Mouse (Mus musculus) testis, adult 2 months (tissue): ENCODE data around the gene Nfatc2. TPM values are rescaled to one million over a fixed set of nuclear protein-coding genes. Genes with fewer than 3 reads are reported as not detected.

Source experiments
- H3K27ac ChIP-seq: fragments of 200-500 bp; 2 replicates; pipeline ENCODE4 v1.5.1; 2012; ENCODE audit warnings: low read depth, low read length; ENCODE audit not compliant: control insufficient read depth, insufficient read depth
- H3K27me3 ChIP-seq: fragments of 200-500 bp; 2 replicates; pipeline ENCODE4 v1.6.1; 2012; ENCODE audit warnings: mild to moderate bottlenecking, low read length, moderate library complexity; ENCODE audit not compliant: control insufficient read depth, insufficient read depth
- H3K36me3 ChIP-seq: fragments of 200-500 bp; 2 replicates; pipeline ENCODE4 v1.6.1; 2012; ENCODE audit warnings: mild to moderate bottlenecking, low read length; ENCODE audit not compliant: control insufficient read depth, insufficient read depth
- H3K4me1 ChIP-seq: fragments of 200-500 bp; 2 replicates; pipeline ENCODE4 v1.6.1; 2012; ENCODE audit warnings: low read length; ENCODE audit not compliant: control insufficient read depth, insufficient read depth
- H3K4me3 ChIP-seq: fragments of 200-500 bp; 2 replicates; pipeline ENCODE4 v1.5.1; 2012; ENCODE audit warnings: low read depth, mild to moderate bottlenecking, low read length, moderate library complexity, mixed read lengths; ENCODE audit not compliant: control insufficient read depth
- CTCF ChIP-seq: fragments of 200-500 bp; IDR thresholded peaks from 2 replicates; pipeline ENCODE4 v1.5.1; 2012; ENCODE audit warnings: low read depth, mild to moderate bottlenecking, inconsistent platforms, low read length, moderate library complexity; ENCODE audit not compliant: control insufficient read depth, insufficient read depth, insufficient replicate concordance
- POLR2A ChIP-seq: fragments of 200-500 bp; IDR thresholded peaks from 2 replicates; pipeline ENCODE4 v1.6.1; 2012; ENCODE audit warnings: low read depth, mild to moderate bottlenecking, inconsistent platforms, low read length, moderate library complexity; ENCODE audit not compliant: control insufficient read depth
- polyA plus RNA-seq: library from polyadenylated mRNA; depleted of rRNA; stranded (reverse); fragments of >200 nt; gene quantifications from 2 replicates; pipeline ENCODE4 v1.2.3, GENCODE M21; 2012

The Nfatc2 gene
- polyA plus RNA-seq, 1 experiment: 2.1 TPM

- H3K36me3 ChIP-seq: no peaks in the 10 kb centered on the region
- no peak for TF ChIP-seq CTCF
- TF ChIP-seq POLR2A: no peak
- H3K27ac ChIP-seq: no peak overlapping the region
- no peak overlapping the region for H3K4me3 ChIP-seq
- no peaks in the 10 kb centered on the region for H3K27me3 ChIP-seq
- peaks cover 15% of the 10 kb centered on the region for H3K4me1 ChIP-seq
These were observed 16.8 kb upstream of the Nfatc2 start for GRCm38 (mm10) chr2:168618205-168618717.

GRCm38 (mm10) chr2:168615160-168615559 lies 13.7 kb upstream of the Nfatc2 start:
- TF ChIP-seq POLR2A: no peak
- TF ChIP-seq CTCF: no peak
- H3K27ac ChIP-seq: no peak overlapping the region
- no peaks in the 10 kb centered on the region for H3K36me3 ChIP-seq
- H3K4me3 ChIP-seq: no peak overlapping the region
- H3K27me3 ChIP-seq: no peaks in the 10 kb centered on the region
- peaks cover 13% of the 10 kb centered on the region for H3K4me1 ChIP-seq

- TF ChIP-seq CTCF (no peak), POLR2A (no peak)
- H3K27ac ChIP-seq: no peak overlapping the region
- H3K4me1 ChIP-seq: peaks cover 13% of the 10 kb centered on the region
These were observed 12.9 kb upstream of the Nfatc2 start for GRCm38 (mm10) chr2:168614170-168614872.

GRCm38 (mm10) chr2:168613092-168613880 lies 11.8 kb upstream of the Nfatc2 start:
- no peaks in the 10 kb centered on the region for H3K27me3 ChIP-seq
- H3K36me3 ChIP-seq: no peaks in the 10 kb centered on the region
- no peak for TF ChIP-seq CTCF
- TF ChIP-seq POLR2A: no peak
- H3K4me1 ChIP-seq: peaks cover 13% of the 10 kb centered on the region
- no peak overlapping the region for H3K27ac ChIP-seq
- no peak overlapping the region; the same call in 1 of the 2 replicates for H3K4me3 ChIP-seq

More at GRCm38 (mm10) chr2:168614170-168614872, 12.9 kb upstream of the Nfatc2 start:
- Histone ChIP-seq H3K27me3 (no peaks in the 10 kb centered on the region), H3K36me3 (no peaks in the 10 kb centered on the region), H3K4me3 (peak overlapping the region; percentile 43)

- peaks cover 13% of the 10 kb centered on the region for H3K4me1 ChIP-seq
- H3K27me3 ChIP-seq: no peaks in the 10 kb centered on the region
- no peak overlapping the region for H3K27ac ChIP-seq
- no peaks in the 10 kb centered on the region for H3K36me3 ChIP-seq
- H3K4me3 ChIP-seq: no peak overlapping the region
- no peak for TF ChIP-seq POLR2A
- no peak for TF ChIP-seq CTCF
These were observed 9.5 kb upstream of the Nfatc2 start for GRCm38 (mm10) chr2:168610941-168611340.

GRCm38 (mm10) chr2:168609653-168610248 lies 8.3 kb upstream of the Nfatc2 start:
- Histone ChIP-seq H3K4me3 (no peak overlapping the region), H3K27me3 (no peaks in the 10 kb centered on the region), H3K36me3 (no peaks in the 10 kb centered on the region), H3K27ac (no peak overlapping the region), H3K4me1 (peaks cover 12% of the 10 kb centered on the region)
- TF ChIP-seq CTCF: no peak
- TF ChIP-seq POLR2A: no peak

- TF ChIP-seq CTCF: no peak
- no peak for TF ChIP-seq POLR2A
- no peaks in the 10 kb centered on the region for H3K36me3 ChIP-seq
- H3K4me1 ChIP-seq: no peaks in the 10 kb centered on the region; the same call in 1 of the 2 replicates
- no peak overlapping the region for H3K27ac ChIP-seq
- no peak overlapping the region for H3K4me3 ChIP-seq
- H3K27me3 ChIP-seq: no peaks in the 10 kb centered on the region
These were observed 6.7 kb upstream of the Nfatc2 start for GRCm38 (mm10) chr2:168608125-168608564.
